Mouse (Mus musculus) limb, embryonic 11.5 days (tissue): Measurements from ENCODE around the gene C2cd5. TPM values are rescaled to one million over a fixed set of nuclear protein-coding genes. Genes with fewer than 3 reads are reported as not detected.
"Not testable (repeated sequence)": the region's sequence is repeated elsewhere in the genome, so short reads cannot be mapped to it uniquely, and the experiment has no call there.

Experiments used
- ATAC-seq: fragments of 200-750 bp; cut with Nextera tagmentation; 2 replicates; pipeline ENCODE4 v1.8.0; 2017; ENCODE audit warnings: low read depth; ENCODE audit not compliant: insufficient number of reproducible peaks, low FRiP score, low TSS enrichment
- DNase-seq: peaks from one replicate; pipeline ENCODE4 v3.0.0-alpha.2; 2015; ENCODE audit warnings: low spot score
- H3K27ac ChIP-seq: fragments of 300-500 bp; sonication (generic); replicated peaks from 2 replicates; pipeline ENCODE4 v1.5.1; 2014; ENCODE audit warnings: low read depth, mild to moderate bottlenecking, low read length
- H3K27me3 ChIP-seq: fragments of 300-500 bp; sonication (generic); 2 replicates; pipeline ENCODE4 v1.6.1; 2014; ENCODE audit warnings: mild to moderate bottlenecking, low read length, mixed read lengths; ENCODE audit not compliant: control insufficient read depth, insufficient read depth
- H3K36me3 ChIP-seq: fragments of 300-500 bp; sonication (generic); 2 replicates; pipeline ENCODE4 v1.6.1; 2014; ENCODE audit warnings: mild to moderate bottlenecking, low read length, moderate library complexity, mixed read lengths; ENCODE audit not compliant: control insufficient read depth, insufficient read depth
- H3K4me1 ChIP-seq: fragments of 300-500 bp; sonication (generic); 2 replicates; pipeline ENCODE4 v1.6.1; 2014; ENCODE audit warnings: low read length, mixed read lengths; ENCODE audit not compliant: control insufficient read depth, insufficient read depth
- H3K4me2 ChIP-seq: fragments of 300-500 bp; sonication (generic); 2 replicates; pipeline ENCODE4 v1.6.1; 2014; ENCODE audit warnings: low read depth, mild to moderate bottlenecking, moderate library complexity; ENCODE audit not compliant: severe bottlenecking
- H3K4me3 ChIP-seq: fragments of 300-500 bp; sonication (generic); 2 replicates; pipeline ENCODE4 v1.5.1; 2014; ENCODE audit warnings: low read depth, low read length
- H3K9ac ChIP-seq: fragments of 300-500 bp; sonication (generic); 2 replicates; pipeline ENCODE4 v1.6.1; 2014; ENCODE audit warnings: mild to moderate bottlenecking, low read length
- H3K9me3 ChIP-seq: fragments of 300-500 bp; sonication (generic); 2 replicates; pipeline ENCODE4 v1.6.1; 2016; ENCODE audit warnings: low read length; ENCODE audit not compliant: control insufficient read depth
- WGBS: fragments of 180-500 bp; shearing (Covaris S2); extraction: QIAGEN DNeasy Blood & Tissue Kit; methylation state at CpG from one replicate; pipeline ENCODE4 v1.1.7; 2014; 5-methylcytosine and 5-hydroxymethylcytosine counted together
- polyA plus RNA-seq: library from polyadenylated mRNA; unstranded; fragments of >200 nt; fragmentation: Nextera tagmentation; extraction: Ambion mirVana; gene quantifications from 2 replicates; pipeline ENCODE4 v1.2.1, GENCODE M21; 2014

C2cd5 gene
- polyA plus RNA-seq, 1 experiment from 2014 or later = 29.2 TPM

- Histone ChIP-seq H3K9ac (no peak overlapping the region), H3K36me3 (no peaks in the 10 kb centered on the region; the same call in 1 of the 2 replicates), H3K27ac (no peak overlapping the region), H3K4me3 (no peak overlapping the region), H3K9me3 (no peaks in the 10 kb centered on the region), H3K4me1 (no peaks in the 10 kb centered on the region), H3K4me2 (no peak overlapping the region), H3K27me3 (no peaks in the 10 kb centered on the region)
- no peak for ATAC-seq
- 69% methylated on average over 5 of the region's 5 CpGs for WGBS
- DNase-seq = no peak
These were observed 79.3 kb downstream of the C2cd5 start for GRCm38 (mm10) chr6:143020647-143021046.

- Histone ChIP-seq H3K27ac (no peak overlapping the region), H3K9ac (no peak overlapping the region), H3K4me2 (no peak overlapping the region), H3K9me3 (no peaks in the 10 kb centered on the region), H3K27me3 (no peaks in the 10 kb centered on the region), H3K36me3 (no peaks in the 10 kb centered on the region; the same call in 1 of the 2 replicates), H3K4me1 (no peaks in the 10 kb centered on the region), H3K4me3 (no peak overlapping the region)
- ATAC-seq (no peak), DNase-seq (no peak)
- 96% methylated on average over 4 of the region's 4 CpGs for WGBS
These were observed 79.8 kb downstream of the C2cd5 start for GRCm38 (mm10) chr6:143020146-143020545.

GRCm38 (mm10) chr6:143012513-143013215 is 87.3 kb downstream of the C2cd5 start:
- Histone ChIP-seq H3K4me2 (no peak overlapping the region), H3K27me3 (no peaks in the 10 kb centered on the region), H3K36me3 (no peaks in the 10 kb centered on the region; the same call in 1 of the 2 replicates), H3K9ac (no peak overlapping the region), H3K4me3 (no peak overlapping the region), H3K9me3 (no peaks in the 10 kb centered on the region), H3K27ac (no peak overlapping the region), H3K4me1 (no peaks in the 10 kb centered on the region)
- 92% methylated on average over 15 of the region's 15 CpGs for WGBS
- ATAC-seq (no peak), DNase-seq (no peak)

- no peaks in the 10 kb centered on the region; the same call in 1 of the 2 replicates for H3K36me3 ChIP-seq
- no peak overlapping the region for H3K27ac ChIP-seq
- DNase-seq = no peak
- ATAC-seq = no peak
- no peaks in the 10 kb centered on the region for H3K4me1 ChIP-seq
- no peak overlapping the region for H3K4me2 ChIP-seq
- H3K9ac ChIP-seq = no peak overlapping the region
- no peaks in the 10 kb centered on the region for H3K27me3 ChIP-seq
- no peaks in the 10 kb centered on the region for H3K9me3 ChIP-seq
- 75% methylated on average over 5 of the region's 5 CpGs for WGBS
- no peak overlapping the region for H3K4me3 ChIP-seq
These were observed 91.1 kb downstream of the C2cd5 start for GRCm38 (mm10) chr6:143008865-143009264.

- H3K4me1 ChIP-seq, H3K27me3 ChIP-seq, H3K27ac ChIP-seq, H3K4me2 ChIP-seq, H3K9ac ChIP-seq, H3K4me3 ChIP-seq, H3K9me3 ChIP-seq, ATAC-seq, DNase-seq, H3K36me3 ChIP-seq: not testable (repeated sequence)
- WGBS = 87% methylated on average over 9 of the region's 9 CpGs
These were observed 94.7 kb downstream of the C2cd5 start for GRCm38 (mm10) chr6:143005209-143005608.

- Histone ChIP-seq H3K4me3 (no peak overlapping the region), H3K4me1 (no peaks in the 10 kb centered on the region), H3K9ac (no peak overlapping the region), H3K9me3 (no peaks in the 10 kb centered on the region), H3K4me2 (no peak overlapping the region), H3K27me3 (no peaks in the 10 kb centered on the region), H3K27ac (no peak overlapping the region), H3K36me3 (no peaks in the 10 kb centered on the region)
- WGBS = 75% methylated on average over 9 of the region's 9 CpGs
- DNase-seq = no peak
- no peak for ATAC-seq
These were observed 95.1 kb downstream of the C2cd5 start for GRCm38 (mm10) chr6:143004801-143005200.

- WGBS = 67% methylated on average over 12 of the region's 12 CpGs
- ATAC-seq (no peak), DNase-seq (no peak)
- Histone ChIP-seq H3K36me3 (no peaks in the 10 kb centered on the region), H3K27me3 (no peaks in the 10 kb centered on the region), H3K4me3 (no peak overlapping the region), H3K4me1 (no peaks in the 10 kb centered on the region), H3K4me2 (no peak overlapping the region), H3K27ac (no peak overlapping the region), H3K9me3 (no peaks in the 10 kb centered on the region), H3K9ac (no peak overlapping the region)
These were observed 101.5 kb downstream of the C2cd5 start for GRCm38 (mm10) chr6:142998221-142998999.

- no peak overlapping the region for H3K4me2 ChIP-seq
- no peaks in the 10 kb centered on the region for H3K36me3 ChIP-seq
- no peak overlapping the region for H3K27ac ChIP-seq
- no peak overlapping the region for H3K4me3 ChIP-seq
- no peaks in the 10 kb centered on the region for H3K4me1 ChIP-seq
- 77% methylated on average over 3 of the region's 3 CpGs for WGBS
- no peak for DNase-seq
- H3K27me3 ChIP-seq = no peaks in the 10 kb centered on the region
- H3K9me3 ChIP-seq = no peaks in the 10 kb centered on the region
- H3K9ac ChIP-seq = no peak overlapping the region
- no peak for ATAC-seq
These were observed 103.1 kb downstream of the C2cd5 start for GRCm38 (mm10) chr6:142996887-142997286.
